Mouse (Mus musculus): ENCODE measurements around the gene Keap1. TPM values are rescaled to one million over a fixed set of nuclear protein-coding genes. Genes with fewer than 3 reads are reported as not detected.
"Not testable (repeated sequence)": the region's sequence is repeated elsewhere in the genome, so short reads cannot be mapped to it uniquely, and the experiment has no call there.

The Keap1 gene
- 10 to 100 TPM; 54.9 to 59.4 (median 57.4) TPM for total RNA-seq (2022)

- peak; percentile 65 to 75 for DNase-seq (ENCODE audit: low spot score in 2 of 2)
These were observed at the start of gene Keap1 for GRCm38 (mm10) chr9:21238733-21239464. Gene Keap1, minus strand, starts transcription at chr9:21239361.

- DNase-seq (ENCODE audit: low spot score in 2 of 2), result no peak
These were observed 49.5 kb upstream of the Keap1 start for GRCm38 (mm10) chr9:21288404-21289336.

DNA sequence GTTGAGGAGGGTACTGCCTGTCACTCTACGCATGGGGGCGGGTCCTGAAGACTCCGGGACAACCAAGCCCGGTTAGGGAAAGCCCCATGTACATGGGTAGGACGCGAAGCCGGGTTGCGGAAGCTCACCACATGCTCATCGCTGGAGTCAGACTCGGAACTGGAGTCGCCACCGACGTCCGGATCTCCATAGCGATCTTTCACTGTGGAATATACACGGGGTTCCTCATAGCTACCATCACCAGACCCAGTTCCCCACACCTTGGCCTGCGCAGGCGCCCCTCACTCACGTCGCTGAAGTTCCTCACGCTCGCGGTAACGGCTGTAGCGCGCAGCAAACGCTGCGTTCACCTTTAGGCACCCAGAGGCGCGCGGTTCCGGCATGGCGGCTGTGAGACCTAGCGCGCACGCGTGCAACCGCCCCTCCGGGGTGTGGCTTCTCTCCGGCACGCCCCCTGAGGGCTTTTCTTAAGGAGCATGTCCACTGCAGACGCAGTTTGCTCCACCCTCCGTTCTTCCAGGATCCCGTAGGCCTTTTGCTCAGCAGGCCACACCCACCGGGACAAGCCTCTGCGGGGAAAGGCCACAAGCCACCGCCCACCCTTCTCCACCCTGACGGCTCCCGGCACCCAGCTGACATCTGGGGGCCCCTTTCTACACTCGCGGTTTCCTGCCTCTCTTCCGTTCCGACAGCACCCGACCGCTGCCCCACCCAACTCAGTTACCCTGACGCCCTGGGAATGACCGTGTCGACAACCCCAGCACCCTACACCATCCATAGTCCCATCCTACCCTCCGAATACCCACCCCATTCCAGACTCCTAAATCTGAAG, 48.6 kb upstream of the Keap1 start, which contains the start of gene Kri1:
Gene Kri1 (minus strand): TSS at position 399 of the 832 bp plus-strand sequence.
- DNase-seq (ENCODE audit: low spot score in 2 of 2), result peak; percentile 97 to 98

- no peak for DNase-seq (ENCODE audit: low spot score in 2 of 2)
These were observed 47.6 kb upstream of the Keap1 start for GRCm38 (mm10) chr9:21286753-21287152.

GRCm38 (mm10) chr9:21283994-21284393, 44.8 kb upstream of the Keap1 start:
- DNase-seq (ENCODE audit: low spot score in 2 of 2), result no peak

- DNase-seq (ENCODE audit: low spot score in 2 of 2), result no peak
These were observed 44.4 kb upstream of the Keap1 start for GRCm38 (mm10) chr9:21283591-21283990.

DNA sequence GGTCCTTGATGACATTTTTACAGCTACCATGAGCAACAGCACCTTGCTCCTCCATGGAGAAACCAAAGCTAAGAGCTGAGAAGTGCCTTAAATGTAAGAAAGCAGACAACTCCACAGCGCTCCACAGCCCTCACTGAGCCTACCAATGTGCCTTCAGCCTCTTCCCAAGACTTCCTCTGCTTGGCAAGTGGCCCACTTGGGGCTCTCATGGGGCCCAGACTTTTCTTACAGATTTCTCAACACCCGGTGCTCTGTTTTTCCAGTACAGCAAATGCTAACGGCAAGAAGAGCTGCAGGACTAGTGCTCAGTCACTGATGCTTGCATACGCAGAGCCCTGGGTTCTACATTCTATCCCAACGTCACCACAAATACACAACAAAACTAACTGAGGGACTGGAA, 38.6 kb upstream of the Keap1 start:
- no peak for DNase-seq (ENCODE audit: low spot score in 2 of 2)

GRCm38 (mm10) chr9:21276307-21276706, 37.1 kb upstream of the Keap1 start:
- DNase-seq (ENCODE audit: low spot score in 2 of 2), result no peak

DNA sequence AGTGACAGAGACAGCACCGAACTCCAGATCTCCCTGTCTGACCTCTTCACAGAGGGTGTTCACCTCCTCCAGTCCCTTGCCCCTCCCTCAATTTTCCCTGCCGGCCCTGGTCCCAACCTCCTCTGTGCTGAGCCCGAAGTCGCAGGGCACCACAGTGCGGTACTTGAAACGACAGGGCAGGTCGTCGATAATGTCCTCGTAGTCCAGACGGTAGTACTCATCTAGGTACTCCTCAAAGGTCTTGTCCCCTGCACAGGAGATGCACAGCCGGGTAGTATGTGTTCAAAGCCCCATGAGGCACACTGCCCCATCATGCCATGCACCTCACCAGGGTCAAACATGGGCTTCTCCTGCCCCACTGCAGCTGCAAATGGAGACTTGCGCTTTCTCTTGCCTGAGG, 36.6 kb upstream of the Keap1 start:
- no peak for DNase-seq (ENCODE audit: low spot score in 2 of 2)

DNA sequence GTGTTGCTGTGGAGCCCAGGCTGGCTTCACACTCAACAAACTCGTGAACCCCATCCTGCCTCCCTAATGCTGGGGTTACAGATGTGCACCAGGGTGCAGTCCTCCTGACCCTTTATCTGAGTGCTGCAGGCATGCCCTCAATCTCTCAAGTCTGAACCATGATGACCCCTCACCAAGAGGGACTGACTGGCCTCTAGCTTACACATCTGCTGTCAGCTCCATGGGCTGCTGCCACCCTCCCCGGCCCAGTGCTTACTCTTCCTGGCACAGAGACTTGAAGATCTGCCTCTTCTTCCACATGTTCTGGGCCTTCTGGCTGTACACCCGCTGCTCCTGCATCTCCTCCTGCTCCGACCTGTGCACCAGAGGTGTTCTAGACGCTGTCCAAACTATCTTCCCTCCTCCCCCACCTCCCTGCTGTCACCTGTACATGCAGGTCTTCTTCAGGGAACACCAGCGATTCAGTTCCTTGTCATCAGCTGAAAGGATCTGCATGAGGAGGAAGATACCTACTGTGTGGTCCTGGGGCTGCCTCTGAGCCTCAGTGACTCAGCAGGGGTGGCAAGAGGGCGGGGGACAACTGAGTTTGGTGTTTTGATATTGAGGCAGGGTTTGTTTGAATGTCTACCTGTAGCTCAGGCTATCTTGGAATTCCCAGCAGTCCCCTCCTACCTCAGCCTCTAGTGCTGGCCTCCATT, 36.0 kb upstream of the Keap1 start:
- DNase-seq (ENCODE audit: low spot score in 2 of 2), result no peak

GRCm38 (mm10) chr9:21274336-21274735, 35.2 kb upstream of the Keap1 start:
- DNase-seq (ENCODE audit: low spot score in 2 of 2), result no peak

DNA sequence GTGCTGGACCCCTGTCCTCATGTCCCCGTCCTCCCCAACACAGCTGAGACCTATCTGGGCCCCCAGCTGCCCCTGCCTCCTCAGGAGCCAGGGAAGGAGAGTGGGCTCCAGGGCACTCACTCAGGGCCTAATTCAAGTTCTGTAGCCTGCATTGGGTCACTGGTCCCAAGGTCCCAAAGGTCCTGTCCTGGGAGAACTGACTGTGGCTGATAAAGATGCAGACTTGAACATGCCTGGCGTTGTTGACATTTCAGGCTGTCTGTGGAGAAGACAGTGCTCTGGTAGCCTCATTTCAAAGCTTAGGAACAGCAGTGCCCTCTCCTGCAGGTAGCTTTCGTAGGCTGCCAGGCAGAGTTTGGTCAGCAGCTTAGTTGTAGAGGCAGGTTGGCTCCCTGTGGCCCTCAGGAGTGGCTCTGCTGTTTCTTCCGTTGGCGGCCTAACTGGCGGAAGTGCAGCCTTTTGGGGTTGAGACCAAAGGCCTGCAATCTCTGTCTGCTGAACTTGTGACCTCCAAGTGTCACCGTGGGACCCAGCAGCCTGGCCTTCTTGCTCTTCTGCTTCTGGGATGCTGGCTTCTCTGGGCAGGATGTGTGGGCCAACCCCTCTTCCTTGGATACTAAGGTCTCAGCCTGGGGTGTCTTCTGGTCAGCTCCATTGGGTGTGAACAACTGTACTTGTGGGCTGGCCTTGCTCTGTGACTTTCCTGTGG, 34.5 kb upstream of the Keap1 start:
- DNase-seq (ENCODE audit: low spot score in 2 of 2), result no peak

- no peak for DNase-seq (ENCODE audit: low spot score in 2 of 2)
These were observed 33.9 kb upstream of the Keap1 start for GRCm38 (mm10) chr9:21273094-21273493.

DNA sequence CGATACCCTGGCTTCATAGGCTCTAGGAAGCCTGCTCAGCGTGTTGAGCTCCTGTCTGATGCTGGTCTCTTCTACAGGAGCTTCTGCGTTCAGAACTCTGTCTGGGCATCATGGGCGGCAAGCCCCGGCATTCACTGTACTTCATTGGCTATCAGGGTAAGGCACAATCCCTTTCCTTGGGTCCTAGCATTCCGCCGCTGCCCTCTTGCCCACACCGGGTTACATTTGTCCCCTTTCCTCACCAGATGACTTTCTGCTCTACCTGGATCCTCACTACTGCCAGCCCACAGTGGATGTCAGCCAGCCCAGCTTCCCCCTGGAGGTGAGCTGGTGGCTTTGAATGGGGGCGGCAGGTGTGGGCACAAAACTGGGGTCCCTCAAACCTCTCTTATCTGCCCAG, 33.2 kb upstream of the Keap1 start:
- DNase-seq (ENCODE audit: low spot score in 2 of 2), result no peak

DNA sequence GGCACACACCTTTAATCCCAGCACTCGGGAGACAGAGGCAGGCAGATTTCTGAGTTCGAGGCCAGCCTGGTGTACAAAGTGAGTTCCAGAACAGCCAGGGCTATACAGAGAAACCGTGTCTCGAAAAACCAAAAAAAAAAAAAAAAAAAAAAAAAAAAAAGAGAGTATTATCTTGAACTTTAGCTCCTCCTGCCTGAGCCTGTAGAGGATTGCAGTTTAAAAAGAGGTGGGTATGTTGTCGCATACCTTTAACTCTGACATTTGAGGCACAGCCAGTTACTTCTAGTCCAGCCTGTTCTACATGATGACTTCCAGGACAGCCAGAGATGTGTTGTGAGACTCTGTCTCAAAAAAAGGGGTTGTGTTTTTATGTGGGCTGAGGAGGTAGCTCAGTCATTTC, 30.4 kb upstream of the Keap1 start:
- DNase-seq (ENCODE audit: low spot score in 2 of 2), result not testable (repeated sequence)

- DNase-seq (ENCODE audit: low spot score in 2 of 2), result no peak
These were observed 29.1 kb upstream of the Keap1 start for GRCm38 (mm10) chr9:21268305-21268704.

- DNase-seq (ENCODE audit: low spot score in 2 of 2), result no peak
These were observed 27.7 kb upstream of the Keap1 start for GRCm38 (mm10) chr9:21266889-21267288.

DNA sequence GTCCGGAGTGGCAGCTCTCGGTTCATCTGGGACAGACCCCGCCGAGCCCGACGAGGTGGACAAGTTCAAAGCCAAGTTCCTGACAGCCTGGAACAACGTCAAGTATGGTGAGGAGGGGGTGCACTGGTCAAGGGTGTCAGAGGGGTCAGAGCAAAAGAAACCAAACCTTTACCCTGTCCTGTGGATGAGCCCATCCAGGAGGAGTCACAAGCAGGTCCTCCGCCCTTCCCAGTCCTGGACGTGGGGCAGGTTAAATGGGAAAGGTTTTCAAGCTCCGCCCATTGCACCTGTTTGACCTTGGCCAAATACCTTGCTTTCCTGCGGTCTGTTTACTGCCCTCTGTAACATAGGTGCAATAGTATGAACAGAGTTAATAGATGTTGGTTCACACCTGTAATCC, 26.4 kb upstream of the Keap1 start:
- DNase-seq (ENCODE audit: low spot score in 2 of 2), result no peak

- DNase-seq (ENCODE audit: low spot score in 2 of 2), result peak; percentile 98 to 99
These were observed 25.9 kb upstream of the Keap1 start, which contains the start of gene Atg4d for GRCm38 (mm10) chr9:21265000-21265561. Gene Atg4d, plus strand, starts transcription at chr9:21265293.

Data from gastrocnemius, adult 8-10 months (tissue).